Mouse (Mus musculus) limb, embryonic 14.5 days (tissue): Measurements from ENCODE around the gene Cr2. TPM values are rescaled to one million over a fixed set of nuclear protein-coding genes. Genes with fewer than 3 reads are reported as not detected.

Source experiments
- ATAC-seq: fragments of 200-750 bp; cut with Nextera tagmentation; 2 replicates; pipeline ENCODE4 v1.8.0; 2017; ENCODE audit warnings: low read depth, moderate number of reproducible peaks, moderate TSS enrichment; ENCODE audit not compliant: low FRiP score
- DNase-seq: peaks from one replicate; pipeline ENCODE4 v3.0.0-alpha.2; 2015; ENCODE audit warnings: low spot score
- H3K27ac ChIP-seq: fragments of 300-500 bp; sonication (generic); replicated peaks from 2 replicates; pipeline ENCODE4 v1.5.1; 2014; ENCODE audit warnings: low read depth, mild to moderate bottlenecking, low read length, moderate library complexity, mixed read lengths
- H3K27me3 ChIP-seq: fragments of 300-500 bp; sonication (generic); 2 replicates; pipeline ENCODE4 v1.6.1; 2014; ENCODE audit warnings: low read length, mixed read lengths; ENCODE audit not compliant: control insufficient read depth, insufficient read depth
- H3K36me3 ChIP-seq: fragments of 300-500 bp; sonication (generic); 2 replicates; pipeline ENCODE4 v1.6.1; 2014; ENCODE audit warnings: mild to moderate bottlenecking, low read length, moderate library complexity, mixed read lengths; ENCODE audit not compliant: control insufficient read depth, insufficient read depth
- H3K4me1 ChIP-seq: fragments of 300-500 bp; sonication (generic); 2 replicates; pipeline ENCODE4 v1.6.1; 2014; ENCODE audit warnings: antibody characterized with exemption, low read length, mixed read lengths; ENCODE audit not compliant: control insufficient read depth, insufficient read depth
- H3K4me2 ChIP-seq: fragments of 300-500 bp; sonication (generic); replicated peaks from 2 replicates; pipeline ENCODE4 v1.6.1; 2014; ENCODE audit warnings: low read depth, mild to moderate bottlenecking, low read length, moderate library complexity; ENCODE audit not compliant: severe bottlenecking
- H3K4me3 ChIP-seq: fragments of 300-500 bp; sonication (generic); replicated peaks from 2 replicates; pipeline ENCODE4 v1.5.1; 2014; ENCODE audit warnings: low read length
- H3K9ac ChIP-seq: fragments of 300-500 bp; sonication (generic); 2 replicates; pipeline ENCODE4 v1.6.1; 2014; ENCODE audit warnings: mild to moderate bottlenecking, low read depth, low read length, moderate library complexity; ENCODE audit not compliant: severe bottlenecking
- H3K9me3 ChIP-seq: fragments of 300-500 bp; sonication (generic); 2 replicates; pipeline ENCODE4 v1.6.1; 2016; ENCODE audit warnings: low read length; ENCODE audit not compliant: control insufficient read depth
- POLR2A ChIP-seq: fragments of 200-500 bp; IDR thresholded peaks from 2 replicates; pipeline ENCODE4 v1.8.0; 2012; ENCODE audit warnings: inconsistent platforms, mild to moderate bottlenecking, moderate library complexity, borderline replicate concordance; ENCODE audit not compliant: insufficient read depth, insufficient read length; ENCODE audit errors: extremely low read depth
- WGBS: fragments of 180-500 bp; shearing (Covaris S2); extraction: QIAGEN DNeasy Blood & Tissue Kit; methylation state at CpG from one replicate; pipeline ENCODE4 v1.1.7; 2014; 5-methylcytosine and 5-hydroxymethylcytosine counted together
- polyA plus RNA-seq, 2 experiments: library from polyadenylated mRNA; depleted of rRNA in 1 of 2; stranded (reverse) in 1 of 2; unstranded in 1 of 2; fragments of >200 nt; fragmentation: Nextera tagmentation in 1 of 2; extraction: Ambion mirVana in 1 of 2; gene quantifications; 2 replicates each; pipeline versions ENCODE4 v1.2.1 to v1.2.3; 2012 to 2014

Cr2 gene
- polyA plus RNA-seq, 2 experiments = 0.19 TPM; not detected in 1

GRCm38 (mm10) chr1:195132070-195132469 lies 44.4 kb downstream of the Cr2 start:
- Histone ChIP-seq H3K9me3 (no peaks in the 10 kb centered on the region), H3K4me2 (peak overlapping the region; percentile 49), H3K36me3 (peaks cover 10% of the 10 kb centered on the region; the same call in 1 of the 2 replicates), H3K4me1 (no peaks in the 10 kb centered on the region; the same call in none of the 2 replicates), H3K27me3 (no peaks in the 10 kb centered on the region), H3K4me3 (peak overlapping the region; percentile 46), H3K9ac (no peak overlapping the region), H3K27ac (peak overlapping the region; percentile 91; the same call in 1 of the 2 replicates)
- no peak for TF ChIP-seq POLR2A
- DNase-seq (no peak), ATAC-seq (no peak)
- WGBS = 48% methylated on average over 3 of the region's 3 CpGs

- H3K9ac ChIP-seq = peak overlapping the region; percentile 74
- 34% methylated on average over 4 of the region's 4 CpGs for WGBS
- H3K4me3 ChIP-seq = peak overlapping the region; percentile 46
- H3K36me3 ChIP-seq = peaks cover 12% of the 10 kb centered on the region; the same call in 1 of the 2 replicates
- no peak for ATAC-seq
- no peaks in the 10 kb centered on the region; the same call in none of the 2 replicates for H3K4me1 ChIP-seq
- no peak for TF ChIP-seq POLR2A
- no peak for DNase-seq
- H3K9me3 ChIP-seq = no peaks in the 10 kb centered on the region
- peak overlapping the region; percentile 49 for H3K4me2 ChIP-seq
- no peaks in the 10 kb centered on the region for H3K27me3 ChIP-seq
- H3K27ac ChIP-seq = peak overlapping the region; percentile 91
These were observed 44.9 kb downstream of the Cr2 start for GRCm38 (mm10) chr1:195131675-195132015.

- DNase-seq (peak; percentile 92), ATAC-seq (peak; percentile 96)
- peak within 1 kb of the TSS; percentile 74 for H3K9ac ChIP-seq
- no peaks in the 10 kb centered on the region; the same call in none of the 2 replicates for H3K4me1 ChIP-seq
- H3K9me3 ChIP-seq = no peaks in the 10 kb centered on the region
- peaks cover 13% of the 10 kb centered on the region for H3K36me3 ChIP-seq
- peak within 1 kb of the TSS; percentile 49 for H3K4me2 ChIP-seq
- TF ChIP-seq POLR2A = peak; percentile 71; the same call in 1 of the 2 replicates
- no peaks in the 10 kb centered on the region for H3K27me3 ChIP-seq
- peak within 1 kb of the TSS; percentile 46 for H3K4me3 ChIP-seq
- H3K27ac ChIP-seq = peak within 1 kb of the TSS; percentile 91
- under 1% methylated on average over 31 of the region's 31 CpGs for WGBS
These were observed 45.4 kb downstream of the Cr2 start, which contains the start of gene Cr1l for GRCm38 (mm10) chr1:195130953-195131674. Cr1l (minus strand) TSS chr1:195131586.

- peak overlapping the region; percentile 46 for H3K4me3 ChIP-seq
- peak overlapping the region; percentile 49 for H3K4me2 ChIP-seq
- TF ChIP-seq POLR2A = no peak
- no peaks in the 10 kb centered on the region; the same call in none of the 2 replicates for H3K4me1 ChIP-seq
- H3K36me3 ChIP-seq = peaks cover 17% of the 10 kb centered on the region
- ATAC-seq (no peak), DNase-seq (no peak)
- 13% methylated on average over 2 of the region's 2 CpGs for WGBS
- no peaks in the 10 kb centered on the region for H3K9me3 ChIP-seq
- H3K27me3 ChIP-seq = no peaks in the 10 kb centered on the region
- H3K9ac ChIP-seq = peak overlapping the region; percentile 74
- H3K27ac ChIP-seq = 0 out of 2 replicates have a peak overlapping the region, but pooled peaks have one; percentile 91
These were observed 46.0 kb downstream of the Cr2 start for GRCm38 (mm10) chr1:195130479-195130878.

- no peak for TF ChIP-seq POLR2A
- no peak for DNase-seq
- no peaks in the 10 kb centered on the region; the same call in none of the 2 replicates for H3K4me1 ChIP-seq
- H3K36me3 ChIP-seq = peaks cover 19% of the 10 kb centered on the region
- no peaks in the 10 kb centered on the region for H3K9me3 ChIP-seq
- 77% methylated on average over 1 of the region's 1 CpGs for WGBS
- H3K27ac ChIP-seq = no peak overlapping the region
- no peak for ATAC-seq
- H3K4me2 ChIP-seq = 0 out of 2 replicates have a peak overlapping the region, but pooled peaks have one; percentile 15
- no peak overlapping the region for H3K9ac ChIP-seq
- H3K27me3 ChIP-seq = no peaks in the 10 kb centered on the region
- H3K4me3 ChIP-seq = no peak overlapping the region
These were observed 46.6 kb downstream of the Cr2 start for GRCm38 (mm10) chr1:195129867-195130266.
